In the genomic region with DNA sequence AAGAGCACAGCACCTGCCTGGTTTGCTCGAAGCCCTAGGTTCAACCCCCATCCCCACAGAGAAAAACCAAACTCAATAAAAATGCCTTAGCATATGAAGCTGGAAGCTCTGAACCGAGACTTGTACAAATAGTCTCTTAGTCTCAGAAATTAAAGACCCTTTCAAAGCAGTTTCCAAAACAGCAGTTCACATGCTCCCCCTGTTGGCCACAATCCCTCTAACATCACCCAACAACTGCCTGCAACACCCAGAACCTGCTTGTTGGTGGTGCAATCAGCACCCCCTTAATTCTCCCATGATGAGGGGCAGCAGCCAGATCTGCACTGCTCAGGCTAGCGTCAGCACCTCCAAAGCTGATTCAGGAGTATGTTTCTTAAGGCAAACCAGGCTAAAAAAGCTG, we compare ENCODE assay signal across 10 mouse cellular contexts. TPM values are rescaled to one million over a fixed set of nuclear protein-coding genes. Genes with fewer than 3 reads are reported as not detected.
DNase-seq lines count a peak whose midpoint lies in the region; ATAC-seq lines count a peak whose summit lies in the region.
"Had no signal": no experiment of that assay in that cellular context is flagged by ENCODE, and none has a peak within 500 bp of the region (broad histone marks: within the 10 kb centered on the region; RNA-seq: fewer than 3 reads in every experiment).

No protein-coding gene starts in this region.

- no peaks in the 10 kb centered on the region for H3K4me1 ChIP-seq in hindbrain, embryonic 10.5 days (replicated peaks)
- H3K4me1 ChIP-seq in hindbrain, embryonic 16.5 days (ENCODE audit: control insufficient read depth, insufficient read depth, low read depth, low read length), result no peaks in the 10 kb centered on the region
- H3K4me1 ChIP-seq: midbrain, embryonic 12.5 days had no signal

- intact Hi-C loops in gastrocnemius, postnatal 36 days (cut with DNase I), result no loop called here

- H3K27ac ChIP-seq in hindbrain, embryonic 10.5 days, result no peak overlapping the region
- no peak overlapping the region for H3K27ac ChIP-seq in hindbrain, embryonic 16.5 days (ENCODE audit: low read depth, low read length)
- H3K27ac ChIP-seq: midbrain, embryonic 12.5 days had no signal

- peak; percentile 14 for DNase-seq in hindbrain, embryonic 10.5 days (ENCODE audit: low spot score)
- peak; percentile 35 for DNase-seq in 3T3-L1 (ENCODE audit: low read depth, low spot score)
- peak; percentile 28 for DNase-seq in MN1 (ENCODE audit: low spot score)
- peak; percentile 59 for DNase-seq in heart, postnatal 4 days
- DNase-seq in right cerebral cortex, postnatal 14 days, result peak; percentile 52
- no peak for DNase-seq in urinary bladder, postnatal 10 days (ENCODE audit: low spot score)
- DNase-seq in gastrocnemius, postnatal 36 days, result no peak

- no peak overlapping the region for H3K4me2 ChIP-seq in hindbrain, embryonic 16.5 days (ENCODE audit: low read length)
- H3K4me2 ChIP-seq: midbrain, embryonic 12.5 days had no signal

- no peaks in the 10 kb centered on the region for H3K27me3 ChIP-seq in hindbrain, embryonic 10.5 days (ENCODE audit: insufficient read depth, poor library complexity, severe bottlenecking)
- no peaks in the 10 kb centered on the region for H3K27me3 ChIP-seq in hindbrain, embryonic 16.5 days (replicated peaks; ENCODE audit: control insufficient read depth, insufficient read depth, low read length)
- H3K27me3 ChIP-seq: midbrain, embryonic 12.5 days had no signal

- H3K36me3 ChIP-seq in hindbrain, embryonic 10.5 days, result peaks cover 100% of the 10 kb centered on the region
- H3K36me3 ChIP-seq in hindbrain, embryonic 16.5 days (ENCODE audit: control insufficient read depth, insufficient read depth, low read length), result peaks cover 49% of the 10 kb centered on the region

- no peak overlapping the region for H3K9ac ChIP-seq in hindbrain, embryonic 16.5 days (ENCODE audit: low read depth, low read length)
- H3K9ac ChIP-seq: midbrain, embryonic 12.5 days had no signal

- no peak for ATAC-seq in hindbrain, embryonic 16.5 days

- H3K4me3 ChIP-seq in hindbrain, embryonic 10.5 days, result no peak overlapping the region
- no peak overlapping the region for H3K4me3 ChIP-seq in hindbrain, embryonic 16.5 days (ENCODE audit: low read length)
- H3K4me3 ChIP-seq: midbrain, embryonic 12.5 days had no signal

- no peaks in the 10 kb centered on the region for H3K9me3 ChIP-seq in hindbrain, embryonic 10.5 days
- no peaks in the 10 kb centered on the region for H3K9me3 ChIP-seq in hindbrain, embryonic 16.5 days (ENCODE audit: control insufficient read depth, low read length)
- H3K9me3 ChIP-seq: midbrain, embryonic 12.5 days had no signal

- 82% methylated on average over 3 of the region's 3 CpGs for WGBS in hindbrain, embryonic 10.5 days
- 76% methylated on average over 3 of the region's 3 CpGs for WGBS in hindbrain, embryonic 16.5 days

RNA-seq across cellular contexts. Expression of gene Slc22a1, which starts 13.9 kb away (rescaled TPM):
- not detected in 2 replicates for polyA plus RNA-seq in hindbrain, embryonic 10.5 days (2016; fragmentation: Nextera tagmentation; extraction: Ambion mirVana)
- not detected in 2 replicates for polyA plus RNA-seq in hindbrain, embryonic 16.5 days (2015; fragmentation: Nextera tagmentation; extraction: Ambion mirVana)
- 10 to 100 TPM; 10.3 to 13.9 TPM for total RNA-seq in heart, postnatal 4 days (2021)
- not detected for total RNA-seq in gastrocnemius, postnatal 36 days (2021)
- total RNA-seq: hematopoietic stem cell, adult 5-6 weeks had no signal
- polyA plus RNA-seq: midbrain, embryonic 12.5 days had no signal

Comparison
In these comparisons a context has a peak if more than half of its experiments do, and no peak if none do; other contexts are left out.
1. DNase-seq: peak in hindbrain, embryonic 10.5 days (single experiment), 3T3-L1 (single experiment), MN1 (single experiment), heart, postnatal 4 days (single experiment) and right cerebral cortex, postnatal 14 days (single experiment); none in urinary bladder, postnatal 10 days (single experiment) and gastrocnemius, postnatal 36 days (0 of 2).
2. RNA of gene Slc22a1, which starts 13.9 kb away (total RNA-seq): 10.3 to 13.9 TPM in heart, postnatal 4 days; not detected in gastrocnemius, postnatal 36 days; every median in the first group is over 4 times any median in the second.